Mouse (Mus musculus): ENCODE results near the gene Cxcr2. TPM values are rescaled to one million over a fixed set of nuclear protein-coding genes. Genes with fewer than 3 reads are reported as not detected.
A peak's percentile ranks its signal among the peaks of the same experiment; 100 is the strongest.

The Cxcr2 gene
- under 1 TPM in 1 of 2 experiments, not detected in 1; 0.13 TPM for total RNA-seq (2021)
- long read RNA-seq, experiment 1: 0 reads
- long read RNA-seq, experiment 2: 0 reads

DNA sequence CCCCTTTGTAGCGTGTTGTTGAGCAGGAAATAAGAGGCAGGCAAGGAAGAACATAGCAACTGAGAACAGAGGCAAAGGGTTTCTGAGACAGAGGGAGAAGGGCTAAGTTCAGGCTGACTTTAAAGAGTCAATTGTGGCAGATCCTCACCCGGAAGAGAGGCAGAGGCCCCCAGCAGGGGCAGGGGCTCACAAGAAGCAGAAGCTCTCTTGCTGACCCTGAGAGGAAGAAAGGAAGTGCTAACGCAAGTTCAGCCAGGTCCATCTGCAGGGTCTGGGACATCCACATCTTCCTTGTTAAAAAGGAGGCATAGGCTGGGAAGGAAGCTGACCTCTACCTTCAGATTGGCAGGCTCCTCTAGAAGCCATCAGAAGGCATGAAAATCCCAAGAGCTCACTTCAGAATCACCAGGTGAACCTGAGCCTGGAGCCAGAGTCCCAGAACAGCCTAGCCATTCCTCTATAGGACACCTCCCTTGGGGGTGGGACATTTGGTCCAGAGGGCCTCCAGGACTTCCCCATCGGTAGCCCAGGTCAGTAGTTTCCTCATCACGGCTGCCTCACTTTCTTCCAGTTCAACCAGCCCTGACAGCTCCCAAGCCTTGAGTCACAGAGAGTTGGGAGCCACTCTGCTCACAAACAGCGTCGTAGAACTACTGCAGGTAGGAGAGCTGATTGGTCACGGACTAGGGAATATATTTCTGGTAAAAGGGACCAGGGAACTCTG, at the start of gene Cxcr2:
Gene Cxcr2, plus strand, starts transcription at position 529 of the 724 bp plus-strand sequence.
- no peak for DNase-seq (ENCODE audit: low spot score in 2 of 2)

GRCm38 (mm10) chr1:74105660-74106059, 48.1 kb upstream of the Cxcr2 start:
- DNase-seq (ENCODE audit: low spot score in 2 of 2): no peak

DNA sequence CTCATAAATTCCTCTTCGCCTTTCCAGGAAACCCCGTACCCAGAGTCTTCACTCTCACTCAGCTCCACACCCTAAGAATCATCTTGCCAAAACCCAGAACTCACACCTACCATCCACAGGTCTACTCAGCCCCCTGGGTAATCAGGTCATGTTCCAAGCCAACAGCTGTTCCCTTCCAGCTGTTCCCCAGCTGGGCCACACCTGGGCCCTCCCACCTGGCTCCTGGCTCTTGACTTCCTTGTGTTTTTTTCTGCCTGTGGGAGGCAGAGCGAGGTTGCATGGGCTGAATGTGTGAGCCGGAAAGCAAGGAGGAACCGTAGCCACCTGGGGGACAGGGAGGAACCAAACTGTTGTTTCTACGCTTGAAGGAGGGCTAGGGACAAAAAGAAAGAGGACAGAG, 47.6 kb upstream of the Cxcr2 start:
- no peak for DNase-seq (ENCODE audit: low spot score in 2 of 2)

- no peak for DNase-seq (ENCODE audit: low spot score in 2 of 2)
Observed at GRCm38 (mm10) chr1:74107931-74108618, 45.7 kb upstream of the Cxcr2 start.

- no peak for DNase-seq (ENCODE audit: low spot score in 2 of 2)
Observed at GRCm38 (mm10) chr1:74109670-74110069, 44.1 kb upstream of the Cxcr2 start.

DNA sequence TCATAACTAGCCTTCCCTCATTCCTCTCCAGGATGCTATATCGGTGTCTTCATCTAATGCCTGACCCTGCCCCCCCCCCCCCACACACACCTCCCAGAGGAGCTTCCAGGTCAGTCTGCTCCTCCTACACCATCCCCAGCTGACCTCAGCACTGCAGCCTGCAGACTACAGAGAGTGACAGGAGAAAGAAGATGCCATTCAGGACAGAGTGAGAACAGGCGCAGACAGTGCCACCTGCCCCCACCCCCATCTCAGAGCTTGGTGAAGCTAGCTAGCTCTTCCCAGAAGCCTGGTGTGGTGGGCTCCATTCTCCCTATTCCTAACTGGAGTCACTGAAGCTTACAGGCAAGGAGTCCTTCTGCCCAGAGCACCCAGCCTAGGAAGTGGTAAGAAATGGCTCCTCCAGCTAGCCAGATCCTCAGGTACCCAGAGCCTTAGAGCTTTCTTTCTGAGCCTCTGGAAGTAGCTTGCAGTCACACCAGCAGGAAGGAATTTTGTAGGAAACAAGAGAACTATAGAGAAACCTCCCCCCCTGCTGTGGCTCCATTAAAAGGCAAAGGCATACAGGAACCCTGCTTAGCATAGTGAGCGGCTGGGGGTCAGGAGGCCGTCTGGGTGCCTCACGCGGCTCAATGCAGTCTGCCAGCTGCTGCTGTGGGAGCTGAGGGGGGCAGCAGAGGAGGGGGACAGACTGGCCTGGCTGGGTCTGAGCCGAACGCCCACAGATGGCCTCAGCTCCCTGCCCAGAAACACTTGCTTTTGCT, 42.7 kb upstream of the Cxcr2 start:
- DNase-seq (ENCODE audit: low spot score in 2 of 2): no peak

DNA sequence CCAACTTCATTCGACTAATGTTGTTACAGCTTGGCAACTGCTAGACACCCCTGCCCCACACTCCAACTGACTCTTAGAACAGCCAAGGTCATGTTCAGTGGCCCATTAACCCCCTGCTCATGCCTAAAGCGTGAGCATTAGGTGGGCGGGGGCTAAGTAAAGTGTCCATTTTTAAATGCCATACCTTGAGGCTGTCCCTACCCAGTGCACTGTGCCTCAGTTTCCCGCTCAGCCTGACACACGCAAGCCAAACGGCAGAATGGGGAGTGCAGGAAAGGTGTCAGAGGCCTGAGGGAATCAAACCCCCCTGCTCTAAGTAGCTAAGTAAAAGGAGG, 42.1 kb upstream of the Cxcr2 start:
- DNase-seq (ENCODE audit: low spot score in 2 of 2): no peak

DNA sequence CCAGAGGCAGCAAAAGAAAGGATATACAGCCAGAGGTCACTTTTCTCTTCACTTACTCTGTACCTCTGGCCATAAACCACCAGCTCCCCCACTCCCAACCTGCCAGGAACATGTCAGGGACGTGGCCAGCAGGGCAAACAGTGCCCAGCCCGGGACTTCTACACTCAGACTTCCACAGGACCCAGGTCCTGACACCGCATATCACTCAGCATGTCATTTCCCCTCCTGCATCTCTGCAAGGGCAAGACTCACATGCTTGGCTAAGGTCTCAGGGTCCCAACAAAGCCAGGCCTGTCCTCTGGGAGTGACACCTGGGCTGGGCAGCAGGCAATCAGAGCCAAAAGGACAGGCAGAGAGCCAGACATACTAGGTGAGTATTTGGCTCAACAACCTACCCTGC, 40.7 kb upstream of the Cxcr2 start:
- DNase-seq (ENCODE audit: low spot score in 2 of 2): no peak

DNA sequence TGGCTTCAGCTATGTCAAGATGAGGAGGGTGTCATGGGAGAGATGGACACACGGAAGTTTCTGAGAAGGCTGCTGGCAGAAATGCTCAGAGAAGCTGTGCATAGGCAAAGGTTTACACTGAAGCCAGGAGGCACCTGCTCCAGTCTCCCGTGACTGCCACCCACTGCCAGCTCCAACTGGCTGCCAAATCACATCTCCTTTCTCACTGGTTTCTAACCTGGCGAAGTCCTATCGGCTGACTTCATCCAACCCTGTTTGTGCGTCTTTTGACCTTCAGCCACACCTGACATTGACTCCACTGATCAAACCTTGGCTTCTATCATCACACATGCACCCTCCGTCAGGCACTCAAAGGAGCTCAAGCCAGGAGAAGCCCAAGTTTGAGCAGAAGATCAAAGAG, 35.9 kb upstream of the Cxcr2 start:
- no peak for DNase-seq (ENCODE audit: low spot score in 2 of 2)

DNA sequence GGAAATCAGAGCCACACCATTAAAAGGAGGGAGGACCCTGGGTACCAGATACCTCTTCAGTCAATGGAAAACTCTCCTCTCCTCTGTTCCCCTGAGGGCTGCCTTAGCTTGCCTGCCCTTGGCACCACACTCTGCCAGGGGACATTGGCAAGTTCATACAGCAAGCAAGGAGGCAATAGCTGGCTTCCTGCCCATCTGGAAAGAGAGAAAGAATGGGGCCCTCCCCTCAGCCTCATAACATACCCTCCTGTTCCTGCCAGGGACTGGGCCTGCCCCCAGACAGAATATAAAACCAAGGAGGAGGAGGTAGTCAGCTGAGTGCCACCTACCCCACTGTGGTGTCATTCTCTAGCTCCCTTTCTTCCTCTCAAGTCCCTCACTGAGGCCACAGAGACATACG, 34.7 kb upstream of the Cxcr2 start:
- DNase-seq (ENCODE audit: low spot score in 2 of 2): no peak

DNA sequence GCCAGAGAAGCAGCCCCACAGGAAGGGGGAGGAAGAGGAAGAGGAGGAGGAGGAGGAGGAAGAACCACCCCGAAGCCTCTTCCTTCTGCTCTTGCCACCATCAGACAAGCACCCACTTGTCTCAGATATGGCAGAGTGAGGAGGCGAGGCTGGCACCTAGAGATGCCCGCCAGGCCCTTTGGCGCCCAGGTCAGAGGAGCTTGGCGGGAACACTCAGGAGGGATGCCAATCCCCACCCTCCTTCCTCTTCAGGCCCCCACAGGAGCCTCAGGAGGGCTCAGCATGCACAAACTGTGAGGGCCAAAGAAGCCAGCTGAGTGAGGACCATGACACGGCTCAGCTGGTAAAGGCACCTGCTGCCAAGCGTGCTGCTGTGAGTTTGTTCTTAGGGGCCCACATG, 32.7 kb upstream of the Cxcr2 start:
- no peak for DNase-seq (ENCODE audit: low spot score in 2 of 2)

- peak; percentile 41 to 58 for DNase-seq (ENCODE audit: low spot score in 2 of 2)
Observed at GRCm38 (mm10) chr1:74121821-74122576, 31.8 kb upstream of the Cxcr2 start.

DNA sequence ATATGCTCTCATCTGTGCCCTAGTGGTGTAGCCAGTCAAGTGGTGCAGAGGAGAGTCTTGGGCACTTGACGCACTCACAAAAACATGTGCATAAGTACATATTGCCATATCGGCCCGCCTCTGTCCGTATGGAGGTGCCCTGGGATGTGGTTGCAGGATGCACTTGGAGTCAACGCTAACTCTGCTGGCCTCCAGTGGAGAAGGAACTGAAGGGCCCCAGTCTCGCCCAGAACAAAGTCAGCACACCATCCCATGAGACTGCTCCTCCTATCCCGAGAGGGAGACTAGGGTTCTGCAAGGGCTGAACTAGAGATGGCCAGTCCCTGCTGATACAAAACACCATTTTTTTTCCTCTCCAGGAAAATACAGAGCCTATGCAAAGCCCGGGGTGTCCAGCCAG, 30.6 kb upstream of the Cxcr2 start:
- DNase-seq (ENCODE audit: low spot score in 2 of 2): no peak

- DNase-seq (ENCODE audit: low spot score in 2 of 2): peak; percentile 51 to 69
Observed at GRCm38 (mm10) chr1:74124021-74124981, 29.5 kb upstream of the Cxcr2 start, which contains the start of gene Tns1. Tns1 (minus strand) TSS chr1:74124449.

GRCm38 (mm10) chr1:74124991-74125552, 28.7 kb upstream of the Cxcr2 start, which contains the start of gene Rufy4:
Rufy4 (plus strand) TSS chr1:74125541.
- DNase-seq (ENCODE audit: low spot score in 2 of 2): peak; percentile 57 to 63

DNA sequence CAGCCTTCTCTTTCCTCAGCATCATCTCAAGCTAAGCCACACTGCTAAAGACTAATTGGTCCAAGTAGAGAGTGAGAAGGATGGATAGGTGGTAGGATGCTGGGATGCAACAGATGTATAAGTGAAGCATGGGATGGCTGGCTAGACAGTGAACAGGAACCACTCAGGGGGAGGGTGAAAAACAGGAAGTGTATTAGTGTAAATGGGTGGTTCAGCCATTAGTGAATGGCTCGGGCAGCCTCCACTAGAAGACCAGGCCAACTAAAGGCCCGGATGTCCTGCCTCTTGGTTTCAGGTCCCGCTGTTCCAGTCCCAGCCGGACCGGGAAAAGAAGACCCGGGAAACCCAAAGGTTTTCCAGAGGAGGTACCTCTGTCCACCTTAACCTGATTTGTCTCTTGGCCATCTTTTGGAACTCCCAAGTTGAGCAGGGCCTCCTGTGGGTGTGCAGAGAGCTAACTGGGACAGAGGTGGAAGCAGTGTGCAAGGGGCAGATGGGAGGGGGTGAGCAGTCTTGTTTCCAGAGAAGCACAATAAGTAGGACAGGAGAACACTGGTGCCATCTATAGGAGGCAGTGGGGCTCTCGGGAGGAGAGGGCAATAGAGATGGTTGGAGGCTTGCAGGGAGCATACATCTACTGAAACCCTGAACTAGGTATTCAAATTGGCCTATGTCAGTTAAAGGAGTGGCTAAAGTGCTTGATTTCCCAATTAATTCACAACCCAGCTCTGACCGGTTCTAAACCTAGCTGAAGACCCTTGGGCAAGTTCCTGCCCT, 22.7 kb upstream of the Cxcr2 start:
- no peak for DNase-seq (ENCODE audit: low spot score in 2 of 2)

GRCm38 (mm10) chr1:74132011-74132410, 21.8 kb upstream of the Cxcr2 start:
- DNase-seq (ENCODE audit: low spot score in 2 of 2): no peak

DNA sequence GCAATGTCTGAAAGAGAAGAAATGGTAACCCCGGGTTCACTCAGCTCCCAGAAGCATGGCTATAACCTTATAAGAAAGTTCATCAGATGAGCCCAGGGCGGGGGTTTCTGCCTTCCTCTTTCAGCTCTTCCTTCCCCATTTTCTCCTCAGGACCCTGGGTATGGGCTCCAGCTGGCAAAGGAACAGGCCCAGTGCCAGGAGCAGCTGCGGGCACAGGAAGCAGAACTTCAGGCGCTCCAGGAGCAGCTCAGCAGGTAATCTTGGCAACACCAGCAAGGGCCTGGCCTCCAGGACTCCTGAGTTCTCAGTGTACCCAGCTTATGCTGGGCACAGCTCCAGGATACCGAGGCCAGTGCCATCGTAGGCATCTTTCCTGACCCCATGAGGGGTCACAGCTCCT, 19.8 kb upstream of the Cxcr2 start:
- no peak for DNase-seq (ENCODE audit: low spot score in 2 of 2)
